20 mouse cellular contexts compared by ENCODE assay signal in the genomic region with DNA sequence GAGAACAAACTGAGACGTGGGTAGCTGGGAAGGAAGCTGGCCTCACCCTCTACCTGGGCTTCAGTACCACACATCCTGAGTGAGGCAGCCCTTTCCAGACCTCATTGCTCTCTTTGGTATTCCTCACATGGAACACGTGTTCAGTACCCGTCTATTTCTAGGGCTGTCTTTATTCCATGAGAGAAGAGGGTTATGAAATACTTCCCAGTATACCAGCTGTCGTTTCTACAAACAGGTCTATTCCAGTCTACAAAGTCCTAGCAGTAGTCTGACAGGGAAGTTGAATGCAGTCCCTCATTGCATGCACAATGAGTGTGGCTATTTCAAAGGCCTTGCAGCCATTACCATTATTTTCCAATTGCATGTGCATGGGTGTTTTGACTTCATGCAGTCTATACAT. TPM values are rescaled to one million over a fixed set of nuclear protein-coding genes. Genes with fewer than 3 reads are reported as not detected.
"Had no signal": no experiment of that assay in that cellular context is flagged by ENCODE, and none has a peak within 500 bp of the region (broad histone marks: within the 10 kb centered on the region; RNA-seq: fewer than 3 reads in every experiment).

No protein-coding gene starts in this region.

- DNase-seq: lung, adult 2 months; lung, postnatal 14 days; lung, postnatal 36 days; right cerebral cortex, postnatal 14 days; thymus, adult 2 months; thymus, postnatal 25 days; thymus, postnatal 4 days had no signal

- H3K27me3 ChIP-seq: lung, embryonic 15.5 days; megakaryocyte, embryonic 14.5 days; midbrain, embryonic 13.5 days; midbrain, embryonic 15.5 days; neural tube, embryonic 12.5 days; stomach, embryonic 15.5 days had no signal

- H3K4me2 ChIP-seq: lung, embryonic 15.5 days; midbrain, embryonic 11.5 days; midbrain, embryonic 13.5 days; midbrain, embryonic 15.5 days; neural tube, embryonic 12.5 days; stomach, embryonic 15.5 days had no signal

- H3K9ac ChIP-seq: lung, embryonic 15.5 days; midbrain, embryonic 13.5 days; midbrain, embryonic 15.5 days; neural tube, embryonic 12.5 days; stomach, embryonic 15.5 days had no signal

- ATAC-seq: lung, postnatal 0 days; midbrain, embryonic 13.5 days; midbrain, embryonic 15.5 days had no signal

- H3K36me3 ChIP-seq: lung, embryonic 15.5 days; midbrain, embryonic 15.5 days; neural tube, embryonic 12.5 days; stomach, embryonic 15.5 days had no signal

- H3K4me3 ChIP-seq: lung, embryonic 15.5 days; megakaryocyte, embryonic 14.5 days; midbrain, embryonic 13.5 days; midbrain, embryonic 15.5 days; neural tube, embryonic 12.5 days; stomach, embryonic 15.5 days had no signal

- H3K9me3 ChIP-seq: lung, embryonic 15.5 days; megakaryocyte, embryonic 14.5 days; midbrain, embryonic 13.5 days; midbrain, embryonic 15.5 days; neural tube, embryonic 12.5 days; stomach, embryonic 15.5 days had no signal

- H3K4me1 ChIP-seq: lung, embryonic 15.5 days; midbrain, embryonic 13.5 days; midbrain, embryonic 15.5 days; neural tube, embryonic 12.5 days; stomach, embryonic 15.5 days had no signal

- H3K27ac ChIP-seq: lung, embryonic 15.5 days; macrophage; midbrain, embryonic 13.5 days; midbrain, embryonic 15.5 days; neural tube, embryonic 12.5 days; stomach, embryonic 15.5 days; stomach, postnatal 0 days had no signal

RNA-seq across cellular contexts. Expression of gene Scg5, which starts 23.2 kb away (rescaled TPM):
- polyA plus RNA-seq: macrophage had no signal

RNA-seq across cellular contexts. Expression of gene Grem1, which starts 47.3 kb away (rescaled TPM):
- total RNA-seq: megakaryocyte progenitor cell, adult 5-6 weeks; monocyte, adult 5-6 weeks; neutrophil, adult 5-6 weeks had no signal
